Mouse (Mus musculus) stomach, postnatal 0 days (tissue): ENCODE measurements around the gene Rftn1.

Source experiments
- CTCF ChIP-seq: IDR thresholded peaks from 2 replicates; pipeline ENCODE4 v1.5.1; 2016; ENCODE audit warnings: antibody characterized with exemption, low read depth, mild to moderate bottlenecking, moderate library complexity
- EP300 ChIP-seq: optimal IDR thresholded peaks from 2 replicates; pipeline ENCODE3; 2016; ENCODE audit warnings: antibody characterized with exemption

DNA sequence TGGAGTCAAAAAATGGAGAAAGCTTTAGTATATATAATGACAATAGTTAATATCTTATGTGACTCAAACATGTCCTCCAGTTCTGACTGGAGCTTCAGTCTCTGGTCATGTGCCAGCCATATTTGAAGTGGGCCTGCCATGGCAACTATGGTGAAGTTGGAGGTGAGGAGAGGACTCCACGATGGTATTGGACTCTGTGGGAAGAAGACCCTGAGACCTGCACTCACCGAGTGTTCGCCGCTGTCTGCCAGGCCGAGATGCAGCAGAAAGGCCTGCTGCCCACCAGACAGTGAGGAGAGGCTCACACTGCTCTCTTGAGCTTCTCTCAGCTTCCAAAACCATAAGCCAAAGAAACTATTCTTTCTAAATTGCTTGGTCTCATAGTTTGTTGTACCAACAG is 43.5 kb upstream of the Rftn1 start:
- no peak for TF ChIP-seq CTCF
- no peak for TF ChIP-seq EP300
